Mouse (Mus musculus): Measurements from ENCODE around the gene Fastkd1.
"Not testable (repeated sequence)": the region's sequence is repeated elsewhere in the genome, so short reads cannot be mapped to it uniquely, and the experiment has no call there.

The Fastkd1 gene

DNA sequence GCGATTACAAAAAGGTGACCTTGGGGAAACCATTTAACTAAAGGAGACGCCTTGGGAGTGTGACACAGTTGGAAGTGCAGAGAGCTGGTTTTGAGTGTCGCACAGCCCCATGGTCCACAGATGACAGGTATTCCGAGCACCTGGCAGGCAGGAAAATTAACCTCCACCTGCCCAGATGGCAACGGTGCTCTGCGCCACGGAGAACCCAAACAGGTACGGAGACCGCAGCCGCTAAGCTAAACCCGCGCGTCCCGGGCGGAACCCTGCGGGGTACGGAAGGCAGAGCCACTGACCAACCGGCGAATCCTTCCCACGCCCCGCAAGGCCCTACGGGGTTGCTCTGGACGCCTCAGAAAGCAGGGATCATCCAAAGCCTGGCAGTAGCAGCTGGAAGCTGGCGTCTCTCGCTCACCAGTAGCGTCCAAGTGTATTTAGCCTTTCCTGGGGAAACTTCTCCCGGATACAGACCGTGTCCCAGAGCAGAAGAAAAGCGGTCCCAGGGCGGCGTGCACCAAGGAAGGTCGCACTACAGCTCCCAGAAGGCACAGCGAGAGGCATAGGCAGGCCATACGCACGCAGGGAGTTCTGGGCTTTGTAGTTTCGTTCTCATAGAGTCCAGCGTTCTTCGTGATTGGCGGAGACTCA, at the start of gene Fastkd1:
Gene Fastkd1 (minus strand): TSS at position 536 of the 645 bp plus-strand sequence.
- DNase-seq (ENCODE audit: low read depth in 1 of 2, low spot score in 2 of 2), result peak; percentile 60 to 67

DNA sequence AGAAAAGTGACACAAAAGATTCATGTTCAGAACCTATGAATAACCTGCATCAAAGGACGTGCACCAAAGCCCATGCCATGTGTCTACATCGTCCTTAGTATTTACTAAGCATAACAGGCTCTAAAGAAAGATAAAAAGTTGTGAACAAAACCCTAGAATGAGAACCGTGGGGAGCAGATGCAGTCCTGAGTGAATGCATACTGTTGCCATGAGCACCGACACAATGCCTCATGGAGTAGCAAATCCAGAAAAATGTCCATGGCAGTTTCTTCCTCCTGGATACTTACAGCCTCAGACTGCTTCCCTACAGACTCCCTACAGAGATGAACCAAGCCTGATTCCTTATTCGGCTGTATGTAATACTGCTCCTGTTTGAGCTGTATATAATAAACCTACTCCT, 47.7 kb upstream of the Fastkd1 start:
- no peak for DNase-seq (ENCODE audit: low read depth in 1 of 2, low spot score in 2 of 2)

DNA sequence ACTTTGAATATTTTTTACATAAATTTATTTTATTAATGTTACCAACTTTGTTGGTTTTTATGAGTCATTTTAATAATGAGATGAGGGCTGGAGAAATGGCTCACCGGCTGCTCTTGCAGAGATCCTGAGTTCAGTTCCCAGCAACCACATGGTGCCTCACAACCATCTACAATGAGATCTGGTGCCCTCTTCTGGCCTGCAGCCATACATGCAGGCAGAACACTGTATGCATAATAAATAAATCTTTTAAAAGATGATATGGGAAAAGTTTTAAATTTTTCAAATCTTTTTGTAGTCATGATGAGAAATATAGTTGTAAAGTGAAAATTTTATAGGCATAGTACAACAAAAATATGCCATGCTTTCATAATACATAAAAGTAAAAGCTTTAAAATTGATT, 31.8 kb upstream of the Fastkd1 start:
- no peak for DNase-seq (ENCODE audit: low read depth in 1 of 2, low spot score in 2 of 2)

DNA sequence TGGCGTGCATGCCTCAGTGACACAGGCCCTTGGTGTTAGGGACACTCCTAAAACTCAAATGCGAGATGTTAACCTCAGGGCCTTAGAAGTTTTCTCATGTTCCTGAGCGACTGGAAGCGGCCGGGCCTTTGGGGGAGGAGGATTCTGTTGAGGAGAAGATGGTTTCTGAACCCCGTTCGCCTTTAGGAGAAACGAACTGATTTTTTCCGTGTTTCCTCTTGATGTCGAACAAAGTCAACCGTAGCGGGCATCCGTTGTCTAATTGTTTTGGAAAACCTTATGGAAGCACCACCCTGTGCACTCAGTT, 10.2 kb upstream of the Fastkd1 start:
- no peak for DNase-seq (ENCODE audit: low read depth in 1 of 2, low spot score in 2 of 2)

DNA sequence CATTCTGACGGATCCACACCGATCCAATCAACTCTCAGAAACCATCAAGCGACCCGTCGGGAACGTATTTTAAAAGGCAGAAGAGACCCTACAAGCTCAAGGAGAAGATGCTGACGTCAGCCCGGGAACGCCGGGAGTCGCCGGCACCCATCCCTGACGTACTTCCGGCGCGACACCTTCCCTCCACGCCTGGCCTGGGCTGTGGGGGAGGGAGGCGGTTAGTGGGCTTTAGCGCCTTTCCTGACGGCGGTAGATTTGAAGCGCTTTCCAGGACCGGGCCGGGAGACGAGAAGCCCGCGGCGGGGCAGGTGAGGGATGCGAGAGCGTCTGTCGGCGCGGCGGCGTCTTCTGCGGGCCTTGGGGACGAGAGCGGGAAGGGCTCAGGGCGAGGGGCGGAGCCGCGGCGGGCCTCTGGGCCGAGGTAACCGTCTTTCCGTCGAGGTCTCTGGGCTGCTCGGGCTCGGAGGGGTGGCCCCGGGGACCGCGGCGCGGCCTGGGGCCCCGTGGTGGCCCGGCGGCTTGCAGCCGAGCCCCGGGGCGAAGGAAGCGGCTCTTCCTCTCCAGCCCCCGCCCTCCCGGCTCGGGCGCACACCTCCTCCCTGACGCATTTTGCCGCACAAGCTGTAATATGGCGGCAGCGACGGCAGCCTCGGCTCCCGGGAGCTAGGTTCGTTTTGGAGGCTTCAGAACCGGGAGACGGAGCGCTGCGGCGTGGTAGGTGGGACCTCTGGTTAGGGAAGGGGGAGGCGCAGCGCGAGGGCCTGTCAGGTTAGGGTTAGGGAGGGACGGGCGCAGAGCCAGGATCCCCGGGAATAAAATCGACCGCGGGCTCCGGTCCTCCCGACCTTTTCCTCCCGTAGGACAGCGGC, 9.6 kb upstream of the Fastkd1 start:
- peak; percentile 71 to 81 for DNase-seq (ENCODE audit: low read depth in 1 of 2, low spot score in 2 of 2)

DNA sequence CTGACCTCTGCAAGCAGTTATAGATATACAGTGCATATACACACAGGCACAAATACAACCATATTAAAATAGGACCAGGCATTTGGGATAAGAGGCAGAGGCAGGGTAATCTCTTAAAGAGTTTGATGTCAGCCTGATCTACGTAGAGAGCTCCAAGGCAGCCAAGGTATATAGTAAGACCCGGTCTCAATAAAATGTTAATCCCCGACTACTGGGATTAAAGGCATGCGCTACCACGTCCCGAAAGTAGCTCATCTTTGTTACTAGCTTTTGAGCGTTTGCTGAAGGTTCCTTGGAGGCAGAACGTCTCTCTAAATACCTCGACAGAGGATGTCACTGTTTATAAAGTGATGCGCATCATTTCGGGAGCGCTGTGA, 8.9 kb upstream of the Fastkd1 start, which contains the start of gene Ppig:
Gene Ppig (plus strand): TSS at position 273 of the 377 bp plus-strand sequence.
- no peak for DNase-seq (ENCODE audit: low read depth in 1 of 2, low spot score in 2 of 2)

DNA sequence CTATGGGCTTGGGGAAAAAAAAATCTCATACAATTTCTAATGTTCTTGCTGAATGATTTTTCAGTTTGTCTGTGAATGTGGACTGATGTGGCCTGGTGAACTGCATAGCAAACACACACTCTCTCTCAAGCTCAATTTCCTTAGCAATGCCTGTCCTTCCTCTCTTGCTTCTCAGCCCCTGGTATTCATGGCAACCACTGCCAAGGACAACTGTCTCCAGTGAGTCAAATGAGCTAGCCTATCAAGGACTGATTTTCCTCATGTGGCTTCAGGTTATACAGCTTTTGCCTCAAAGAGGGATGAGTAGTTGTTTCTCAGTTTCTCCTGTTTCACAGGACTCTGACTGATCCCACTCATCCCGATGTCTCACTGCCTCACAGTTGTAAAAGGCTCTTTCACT, 5.8 kb upstream of the Fastkd1 start:
- DNase-seq (ENCODE audit: low read depth in 1 of 2, low spot score in 2 of 2), result no peak

DNA sequence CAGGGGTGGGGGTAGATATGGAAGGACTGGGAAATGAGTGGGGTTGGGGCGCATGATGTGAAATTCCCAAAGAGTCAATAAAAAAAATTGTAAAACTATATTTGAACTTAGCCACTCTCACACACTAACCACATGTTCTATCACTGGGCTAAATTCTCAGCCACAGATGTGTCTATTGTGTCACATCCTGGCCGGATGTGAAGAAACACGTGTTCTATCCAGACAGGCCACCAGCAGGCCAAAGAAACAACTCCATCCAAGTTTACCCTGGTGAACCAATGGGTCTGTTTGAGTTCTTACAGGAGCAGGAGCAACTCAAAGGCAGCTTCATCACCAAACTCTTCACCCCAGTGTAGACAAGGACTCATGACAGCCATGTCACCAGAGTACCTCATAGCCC, 3.2 kb upstream of the Fastkd1 start:
- DNase-seq (ENCODE audit: low read depth in 1 of 2, low spot score in 2 of 2), result no peak

DNA sequence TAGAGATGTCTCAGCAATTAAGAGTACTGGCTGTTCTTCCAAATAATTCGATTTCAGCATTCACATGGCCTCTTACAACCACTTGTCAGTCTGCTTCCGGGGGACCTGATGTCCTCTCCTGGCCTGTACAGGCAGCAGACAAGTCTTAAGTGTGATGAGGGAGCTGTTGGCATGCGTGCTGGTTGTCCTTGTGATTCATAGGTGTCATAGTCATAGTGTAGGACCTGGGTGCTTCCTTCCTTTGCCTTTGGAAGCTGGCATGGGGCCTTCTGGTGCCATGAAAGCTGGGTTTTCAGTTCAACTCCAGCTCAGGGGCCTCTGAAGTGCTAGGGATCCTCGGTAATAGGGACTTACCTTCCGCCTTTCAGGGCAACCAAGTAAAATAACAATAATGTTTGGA, 810 bp upstream of the Fastkd1 start:
- no peak for DNase-seq (ENCODE audit: low read depth in 1 of 2, low spot score in 2 of 2)

DNA sequence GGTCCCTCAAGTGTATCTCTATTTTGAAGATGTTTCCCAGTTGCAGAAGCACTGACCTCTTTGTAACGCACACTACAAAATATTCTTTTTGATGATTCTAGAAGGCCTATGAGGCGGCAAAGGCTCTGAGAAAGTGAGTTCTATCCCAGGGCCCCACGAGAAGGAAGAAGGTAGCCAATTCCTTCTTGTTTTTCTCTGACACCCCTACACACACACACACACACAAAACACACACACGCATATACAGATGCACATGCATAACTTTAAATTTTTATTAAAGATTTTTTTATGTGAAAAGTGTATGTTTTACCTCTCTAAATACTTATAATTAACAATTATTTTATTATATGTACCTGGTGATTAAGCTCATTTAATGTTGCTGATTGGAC, 304 bp upstream of the Fastkd1 start:
- no peak for DNase-seq (ENCODE audit: low read depth in 1 of 2, low spot score in 2 of 2)

DNA sequence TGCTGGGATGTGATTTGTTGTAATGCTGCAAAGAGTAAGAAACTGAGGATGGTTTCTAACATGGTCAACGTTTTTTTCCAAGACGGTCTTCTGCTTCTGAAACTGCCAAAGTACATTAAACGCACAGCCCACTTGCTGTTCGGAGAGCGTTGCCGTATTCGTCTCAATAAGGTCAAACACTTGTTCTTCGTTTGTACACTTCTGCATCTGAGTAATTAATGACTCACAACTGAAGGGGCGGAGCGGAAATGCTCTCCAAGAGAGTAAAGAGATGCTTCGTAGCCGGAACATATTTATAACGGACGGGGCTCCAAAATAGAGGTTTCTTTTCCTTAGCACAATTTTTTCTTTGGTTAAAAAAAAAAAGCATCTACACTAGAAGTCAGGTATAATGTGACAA, 1.1 kb downstream of the Fastkd1 start:
- DNase-seq (ENCODE audit: low read depth in 1 of 2, low spot score in 2 of 2), result no peak

DNA sequence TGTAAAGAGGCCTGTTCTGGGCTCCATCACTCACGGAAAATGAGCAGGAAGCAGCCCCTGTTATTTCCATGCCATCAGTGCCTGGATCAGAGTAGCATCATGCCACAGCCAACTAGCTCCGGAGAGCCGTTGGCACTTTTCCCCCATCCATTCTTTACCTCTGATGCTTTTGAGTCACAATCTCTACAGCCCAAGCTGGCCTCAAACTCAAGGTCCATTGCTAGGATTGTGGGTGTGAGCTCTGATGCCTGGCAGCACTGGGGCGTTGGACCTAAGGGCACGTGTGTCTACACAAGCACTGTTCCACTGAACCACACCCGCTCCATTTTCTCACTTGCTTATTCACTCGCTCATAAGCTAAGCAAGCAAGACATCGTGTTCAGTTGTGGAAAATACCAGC, 12.9 kb downstream of the Fastkd1 start:
- DNase-seq (ENCODE audit: low read depth in 1 of 2, low spot score in 2 of 2), result no peak

DNA sequence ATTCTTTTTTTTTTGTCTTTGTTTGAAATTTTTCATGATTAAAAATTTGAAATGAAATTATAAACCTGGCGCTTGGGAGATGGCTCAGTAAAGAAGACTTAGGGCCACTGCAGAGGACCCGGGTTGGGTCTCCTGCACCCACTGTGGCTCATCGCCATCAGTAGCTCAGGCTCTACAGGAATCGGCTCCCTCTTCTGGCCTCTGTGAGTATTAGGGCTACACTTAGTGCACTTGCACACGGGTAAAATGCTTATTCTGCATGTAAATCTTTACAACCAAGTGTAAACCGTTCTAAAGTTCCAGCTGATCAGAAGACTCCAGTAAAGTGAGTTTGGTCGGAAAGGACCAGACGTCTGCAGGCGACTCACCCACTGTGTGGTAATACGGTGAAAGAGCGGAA, 19.8 kb downstream of the Fastkd1 start:
- DNase-seq (ENCODE audit: low read depth in 1 of 2, low spot score in 2 of 2), result no peak

DNA sequence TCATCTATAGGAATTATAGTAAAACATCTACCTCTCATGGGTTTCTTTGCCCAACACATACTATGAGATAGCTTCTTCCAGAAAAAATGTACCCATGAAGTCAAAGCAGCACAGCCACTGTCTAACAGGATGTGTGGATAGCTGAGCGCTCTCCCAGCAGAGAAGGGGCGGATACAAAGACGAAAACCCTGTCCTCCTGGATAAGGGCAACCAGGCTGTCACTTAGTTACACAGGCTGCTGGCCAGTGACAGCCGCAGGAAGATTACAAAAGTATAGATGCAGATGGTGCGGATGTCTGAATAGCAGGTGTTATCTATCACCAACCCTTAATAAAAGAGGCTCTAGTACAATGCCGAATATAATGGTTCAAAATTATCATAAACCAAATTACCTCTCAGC, 22.5 kb downstream of the Fastkd1 start:
- no peak for DNase-seq (ENCODE audit: low read depth in 1 of 2, low spot score in 2 of 2)

DNA sequence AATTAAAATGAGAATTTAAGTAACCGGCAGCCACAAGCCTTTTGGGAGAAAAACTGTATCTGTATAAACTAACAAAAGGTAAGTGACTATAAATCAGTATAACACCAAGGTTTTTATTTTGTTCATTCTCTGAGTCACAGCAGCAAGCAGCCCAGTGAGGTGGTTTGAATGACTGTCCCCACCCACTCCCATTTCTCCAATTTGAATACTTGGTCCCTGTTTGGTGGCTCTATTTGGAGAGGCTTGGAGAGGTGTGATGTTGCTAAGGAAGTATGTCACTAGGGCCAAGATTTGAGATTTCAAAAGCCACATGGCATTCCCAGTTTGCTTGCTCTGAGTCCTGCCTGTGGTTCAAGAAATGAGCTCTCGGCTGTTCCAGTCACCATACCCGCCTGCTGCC, 23.1 kb downstream of the Fastkd1 start:
- no peak for DNase-seq (ENCODE audit: low read depth in 1 of 2, low spot score in 2 of 2)

DNA sequence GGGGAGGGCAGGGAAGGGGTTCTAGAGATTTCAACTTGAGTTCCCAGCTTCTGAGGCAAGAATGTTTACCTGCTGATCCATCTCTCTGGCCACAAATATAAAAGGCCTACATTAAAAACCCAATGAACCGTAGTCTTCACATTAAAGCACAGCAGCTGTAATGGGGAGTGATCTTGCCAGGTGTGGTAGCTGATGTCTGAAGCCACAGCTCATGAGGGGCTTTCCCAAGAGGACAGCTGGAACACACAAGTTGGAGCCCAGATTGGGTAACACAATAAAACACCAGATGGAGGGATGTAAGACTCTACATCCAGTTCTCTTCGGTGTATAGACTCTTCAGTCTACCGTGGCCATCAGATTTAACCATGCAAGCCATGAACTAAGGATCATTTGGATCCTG, 28.8 kb downstream of the Fastkd1 start:
- no peak for DNase-seq (ENCODE audit: low read depth in 1 of 2, low spot score in 2 of 2)

DNA sequence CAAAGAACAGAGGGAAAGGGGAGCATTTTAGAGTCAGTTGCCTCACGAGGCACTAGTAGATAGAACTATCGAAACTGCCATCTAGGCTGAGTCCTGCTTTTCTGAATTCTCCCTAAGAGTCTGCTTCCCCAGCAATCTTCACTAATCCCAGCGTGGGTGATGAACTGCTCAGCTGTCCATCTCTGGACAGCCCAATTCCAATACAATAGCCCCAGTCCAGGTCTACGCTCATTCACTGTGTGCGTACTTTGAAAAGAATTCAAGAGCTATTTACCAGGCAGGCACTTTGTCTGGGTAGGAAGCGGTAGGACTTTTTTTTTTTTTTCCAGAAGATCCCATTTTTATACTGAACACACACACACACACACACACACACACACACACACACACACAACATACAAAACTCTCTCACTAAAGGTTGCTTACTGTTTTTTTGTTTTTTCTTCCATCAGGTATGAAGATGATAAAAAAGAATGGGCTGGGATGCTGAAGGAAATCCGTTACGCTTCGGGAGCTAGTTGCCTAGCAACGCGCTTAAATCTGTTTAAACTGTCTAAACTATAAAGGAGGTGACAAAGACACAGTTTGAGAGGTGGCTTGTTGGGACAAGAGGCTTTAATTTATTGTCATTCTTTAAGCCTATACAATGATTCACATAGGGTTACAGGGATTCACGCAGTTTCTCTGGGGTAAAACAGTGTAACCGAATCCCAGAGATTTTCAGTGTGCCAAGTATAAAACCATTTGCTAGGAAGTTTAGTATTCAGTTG, 30.1 kb downstream of the Fastkd1 start:
- DNase-seq (ENCODE audit: low read depth in 1 of 2, low spot score in 2 of 2), result no peak

DNA sequence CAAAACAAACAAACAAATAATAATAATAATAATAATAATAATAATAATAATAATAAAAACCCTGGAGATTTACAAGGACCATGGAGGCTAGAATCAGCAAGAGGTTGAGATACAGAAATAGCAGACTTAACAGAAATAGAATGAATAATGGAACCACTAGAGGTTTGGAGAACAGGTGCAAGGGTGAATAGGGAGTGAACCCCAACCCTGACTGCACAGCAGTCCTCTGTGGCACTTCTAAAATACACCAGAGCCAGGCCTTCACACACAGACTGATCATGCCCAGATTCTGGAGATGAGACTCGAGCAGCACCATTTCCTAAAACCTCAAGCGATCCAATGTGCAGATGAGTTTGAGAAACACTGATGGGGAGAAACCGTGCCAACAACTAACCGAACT, 31.4 kb downstream of the Fastkd1 start:
- DNase-seq (ENCODE audit: low read depth in 1 of 2, low spot score in 2 of 2), result no peak

DNA sequence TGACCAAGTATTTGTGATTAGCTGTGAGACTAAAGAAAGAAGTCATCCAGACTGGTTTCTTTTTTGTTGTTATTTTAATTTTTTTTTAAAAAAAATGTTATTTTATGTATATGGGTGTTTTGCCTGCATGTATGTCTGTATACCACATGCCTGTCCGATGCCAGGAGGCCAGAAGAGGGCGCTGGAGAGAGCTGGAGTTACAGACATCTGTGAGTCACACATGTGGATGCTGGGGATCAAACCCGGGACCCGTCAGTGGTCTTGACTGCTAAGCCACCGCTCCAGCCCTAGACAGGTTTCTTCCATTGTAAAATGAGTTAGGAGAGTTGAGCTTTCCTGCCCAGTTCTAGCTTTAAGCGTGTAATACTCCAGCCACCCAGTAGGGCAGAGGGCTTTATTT, 33.3 kb downstream of the Fastkd1 start:
- no peak for DNase-seq (ENCODE audit: low read depth in 1 of 2, low spot score in 2 of 2)

DNA sequence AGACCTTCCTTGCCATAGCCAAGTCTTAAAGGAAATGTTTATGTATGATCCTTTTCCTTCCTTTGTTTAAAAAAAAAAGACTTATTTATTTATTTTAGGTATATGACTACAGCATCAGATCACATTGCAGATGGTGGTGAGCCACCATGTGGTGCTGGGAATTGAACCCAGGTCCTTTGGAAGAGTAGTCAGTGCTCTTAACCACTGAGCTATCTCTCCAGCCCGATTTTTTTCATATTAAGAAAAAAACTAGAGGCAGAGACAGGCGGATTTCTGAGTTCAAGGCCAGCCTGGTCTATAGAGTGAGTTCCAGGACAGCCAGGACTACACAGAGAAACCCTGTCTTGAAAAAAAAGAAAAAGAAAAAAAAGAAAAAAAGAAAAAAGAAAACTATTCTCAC, 36.1 kb downstream of the Fastkd1 start:
- not testable (repeated sequence) for DNase-seq (ENCODE audit: low read depth in 1 of 2, low spot score in 2 of 2)

DNA sequence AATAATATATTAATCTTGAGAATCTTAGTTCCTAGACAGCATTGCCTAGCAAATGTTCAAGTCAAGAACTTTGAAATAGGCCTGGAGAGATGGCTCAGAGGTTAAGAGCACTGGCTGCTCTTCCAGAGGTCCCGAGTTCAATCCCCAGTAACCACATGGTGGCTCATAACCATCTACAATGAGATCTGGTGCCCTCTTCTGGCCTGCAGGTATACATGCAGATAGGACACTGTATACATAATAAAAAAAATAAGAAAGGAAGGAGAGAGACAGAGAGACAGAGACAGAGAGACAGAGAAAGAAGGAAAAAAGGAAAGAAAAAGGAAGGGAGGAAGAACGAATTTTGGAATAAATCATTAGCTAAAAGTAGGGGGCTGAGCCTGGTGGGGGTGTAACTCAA, 36.6 kb downstream of the Fastkd1 start:
- DNase-seq (ENCODE audit: low read depth in 1 of 2, low spot score in 2 of 2), result no peak

DNA sequence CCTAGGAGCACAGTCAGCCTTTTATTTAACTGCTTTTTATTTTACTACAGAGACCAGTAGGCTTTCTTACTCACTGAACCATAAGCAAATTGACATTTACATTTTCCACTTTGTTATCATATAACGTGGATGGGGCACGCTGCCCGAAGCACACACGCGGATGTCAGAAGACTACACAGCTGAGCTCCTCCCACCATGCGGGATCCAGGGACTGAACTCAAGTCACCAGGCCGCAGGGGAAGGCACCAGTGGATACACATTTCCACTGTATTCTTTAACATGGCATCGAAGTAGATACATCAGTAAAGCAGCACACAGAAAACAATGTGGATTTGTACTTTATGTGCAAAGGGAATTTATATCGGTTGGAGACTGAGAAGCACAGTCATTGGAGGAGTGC, 38.0 kb downstream of the Fastkd1 start:
- DNase-seq (ENCODE audit: low read depth in 1 of 2, low spot score in 2 of 2), result no peak

Measured in monocyte, adult 2 months (primary cell).